Mouse (Mus musculus) right cerebral cortex, adult 2 months (tissue): ENCODE measurements around the gene Bsdc1.

Experiments
- DNase-seq, 2 experiments: peaks; one replicate each; pipeline ENCODE4 v3.0.0; 2021 to 2022; ENCODE audit warnings: low spot score in 2 of 2

The Bsdc1 gene

DNA sequence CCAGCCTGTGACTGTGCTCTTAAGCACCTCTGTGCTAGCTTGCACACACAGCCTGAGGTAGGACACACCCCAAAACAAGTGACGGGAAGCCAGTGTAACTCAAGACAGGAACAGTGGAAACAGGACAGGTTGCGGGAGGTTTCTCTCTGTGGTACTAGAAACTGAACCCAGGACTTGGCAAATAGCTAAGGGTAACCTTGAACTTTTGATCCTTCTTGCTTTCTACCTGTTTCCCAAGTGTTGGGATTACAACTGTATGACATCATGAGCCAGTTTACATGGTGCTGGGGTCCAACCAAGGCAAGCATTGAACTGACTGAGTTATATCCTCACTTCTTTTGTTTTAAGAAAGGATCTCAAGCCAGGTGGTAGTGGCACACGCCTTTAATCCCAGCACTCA, 18.5 kb downstream of the Bsdc1 start:
- no peak for DNase-seq

DNA sequence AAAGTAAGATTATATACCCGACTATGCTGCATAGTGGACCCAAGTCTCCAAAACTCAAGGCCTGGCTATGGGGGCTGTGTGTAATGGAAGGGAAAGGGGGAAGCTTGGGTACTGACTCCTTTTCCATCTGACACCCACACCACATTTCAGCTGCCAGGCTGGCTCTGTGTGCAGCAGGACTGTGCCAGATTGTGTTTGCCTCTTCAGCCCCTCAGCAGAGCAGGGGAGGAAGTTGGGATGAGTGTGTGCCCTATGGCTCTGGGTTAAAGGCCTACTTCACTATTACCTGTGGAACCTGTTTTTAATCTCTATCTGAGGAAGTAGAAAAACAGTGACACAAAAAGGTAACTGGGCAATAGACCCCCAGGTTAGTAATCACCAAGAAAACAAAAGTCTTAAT, 19.7 kb downstream of the Bsdc1 start:
- DNase-seq = no peak

- no peak for DNase-seq
These were observed 29.8 kb downstream of the Bsdc1 start, which contains the start of the genes Tssk3 and Fam229a for GRCm38 (mm10) chr4:129490972-129491880. TSS of gene Tssk3 (minus strand) at chr4:129491022. TSS of gene Fam229a (plus strand) at chr4:129491190.

- no peak for DNase-seq
These were observed 33.3 kb downstream of the Bsdc1 start for GRCm38 (mm10) chr4:129494681-129495080.

DNA sequence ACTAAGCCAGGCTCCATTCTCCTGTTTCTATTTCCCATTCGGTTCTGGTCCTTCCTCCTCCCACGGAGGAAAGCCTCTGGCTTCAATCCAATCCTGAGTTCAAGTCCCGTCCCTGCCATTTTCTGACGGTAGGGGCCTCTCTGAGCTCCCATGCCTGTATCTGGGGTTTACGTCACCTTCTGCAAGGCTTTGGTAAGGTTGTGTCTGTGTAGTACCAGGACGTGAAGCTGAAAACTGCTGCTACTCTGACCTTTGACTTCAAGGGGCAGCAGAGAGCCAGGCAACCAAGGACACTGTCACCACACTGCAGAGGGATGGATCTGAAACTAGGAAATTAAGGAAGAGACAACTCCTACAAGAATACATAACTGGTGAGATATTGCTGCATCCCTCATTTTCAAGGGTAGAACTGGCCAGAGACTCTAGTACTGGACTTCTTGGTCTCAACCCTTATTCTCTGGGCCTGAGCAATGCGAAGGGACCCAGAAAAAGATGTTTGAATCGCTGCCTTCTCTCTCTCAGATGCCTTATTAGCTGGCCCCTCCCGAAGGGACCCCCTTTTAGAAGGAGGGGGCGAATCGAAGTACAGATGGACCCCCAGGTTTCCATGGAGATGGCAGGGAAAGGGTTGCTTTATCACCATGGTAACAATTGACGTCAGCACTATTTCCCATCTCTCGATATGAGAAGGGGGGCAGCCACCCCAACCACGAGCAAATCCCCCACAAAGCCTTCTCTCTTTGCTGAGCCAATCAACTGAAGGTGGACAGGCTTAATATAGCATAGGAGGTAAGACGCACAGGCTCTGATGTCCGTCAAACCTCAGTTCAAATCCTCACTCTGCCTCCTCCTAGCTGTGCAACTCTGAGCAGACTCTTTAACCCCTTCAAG, 34.5 kb downstream of the Bsdc1 start:
- DNase-seq = peak; percentile 53 to 55

- no peak for DNase-seq
These were observed 35.2 kb downstream of the Bsdc1 start for GRCm38 (mm10) chr4:129496631-129497030.

DNA sequence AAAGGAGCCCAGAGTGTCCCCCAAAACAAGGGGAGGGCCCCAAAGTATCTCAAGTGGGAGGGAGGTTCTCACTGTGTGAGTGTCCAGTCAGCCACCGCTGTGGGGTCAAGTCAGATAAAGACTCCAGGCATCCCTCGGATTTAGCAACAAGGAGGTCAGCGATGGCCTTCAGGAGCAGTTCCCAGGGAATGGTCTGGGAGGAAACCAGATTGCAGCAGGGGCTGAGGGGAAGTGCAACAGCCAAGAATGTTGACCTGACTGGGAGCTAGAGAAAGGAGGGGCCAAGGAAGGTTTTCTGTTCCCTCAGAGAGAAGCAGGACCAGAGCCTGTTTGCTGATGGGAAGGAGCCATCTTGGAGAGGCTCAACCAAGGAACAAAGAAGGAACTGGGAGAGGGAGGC, 37.6 kb downstream of the Bsdc1 start:
- DNase-seq = no peak

DNA sequence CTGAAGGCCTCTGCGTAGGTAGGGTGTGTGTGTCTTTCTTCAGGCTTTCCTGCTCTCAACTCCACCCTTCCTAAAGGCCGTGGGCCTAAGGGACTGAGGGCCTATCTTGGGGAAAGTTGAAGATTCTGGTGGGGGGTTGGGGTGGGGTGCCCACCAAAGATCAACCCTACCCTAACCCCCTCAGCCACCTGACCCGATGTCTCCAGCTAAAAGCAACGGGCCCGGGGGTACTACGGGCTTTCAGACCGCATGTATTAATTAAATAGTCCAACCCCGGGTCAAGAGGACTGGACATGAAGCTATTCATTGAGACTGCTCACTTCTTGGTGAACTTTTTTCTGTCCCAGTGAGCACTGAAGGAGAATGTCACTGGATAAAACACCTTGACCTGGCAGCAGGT, 38.6 kb downstream of the Bsdc1 start:
- no peak for DNase-seq

DNA sequence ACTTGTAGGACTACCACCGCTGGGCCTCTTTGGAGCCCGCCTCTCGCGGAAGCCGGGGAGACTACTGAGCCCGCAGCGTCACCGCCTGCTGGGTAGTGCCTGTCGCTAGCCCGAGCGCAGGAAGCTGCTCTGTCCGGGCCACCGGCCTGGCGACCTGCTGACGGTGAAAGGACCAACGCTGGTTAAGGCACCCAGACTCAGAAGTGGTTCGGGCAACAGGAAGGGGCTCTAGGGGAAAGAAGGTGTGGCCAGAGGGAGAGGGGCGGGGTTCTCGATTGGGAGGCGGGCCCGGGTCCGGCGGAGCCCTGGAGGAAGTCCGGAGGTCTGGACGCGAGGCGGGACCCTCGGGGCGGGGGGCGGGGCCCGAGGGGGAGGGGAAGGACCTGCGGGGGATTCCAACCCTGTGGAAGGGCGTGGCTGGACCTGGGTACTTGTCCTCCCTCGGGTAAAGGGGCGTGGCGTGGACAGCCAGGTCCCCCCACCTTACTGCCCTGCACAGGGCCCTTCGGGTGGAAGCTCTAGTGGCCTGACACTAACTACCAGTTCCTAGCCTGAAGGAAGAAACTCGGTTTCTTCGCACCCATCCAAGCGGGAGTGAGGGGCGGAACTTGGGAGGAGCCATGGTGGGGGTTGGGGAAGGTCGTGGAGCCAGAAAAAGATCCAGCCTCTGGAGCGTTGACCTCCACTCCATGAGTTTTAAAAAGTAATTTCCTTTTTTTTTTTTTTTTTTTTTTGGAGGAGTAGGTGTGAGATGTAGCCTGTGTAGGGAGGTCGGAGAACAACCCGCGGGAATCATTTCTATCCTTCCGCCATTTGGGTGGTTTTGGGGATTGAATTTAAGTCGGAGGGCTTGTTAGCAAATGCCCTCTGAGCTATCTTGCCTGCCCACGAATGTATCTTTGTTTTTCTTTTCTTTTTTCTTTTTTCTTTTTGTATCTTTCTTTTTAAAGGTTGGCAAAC, 39.5 kb downstream of the Bsdc1 start:
- peak; percentile 37 to 58 for DNase-seq

DNA sequence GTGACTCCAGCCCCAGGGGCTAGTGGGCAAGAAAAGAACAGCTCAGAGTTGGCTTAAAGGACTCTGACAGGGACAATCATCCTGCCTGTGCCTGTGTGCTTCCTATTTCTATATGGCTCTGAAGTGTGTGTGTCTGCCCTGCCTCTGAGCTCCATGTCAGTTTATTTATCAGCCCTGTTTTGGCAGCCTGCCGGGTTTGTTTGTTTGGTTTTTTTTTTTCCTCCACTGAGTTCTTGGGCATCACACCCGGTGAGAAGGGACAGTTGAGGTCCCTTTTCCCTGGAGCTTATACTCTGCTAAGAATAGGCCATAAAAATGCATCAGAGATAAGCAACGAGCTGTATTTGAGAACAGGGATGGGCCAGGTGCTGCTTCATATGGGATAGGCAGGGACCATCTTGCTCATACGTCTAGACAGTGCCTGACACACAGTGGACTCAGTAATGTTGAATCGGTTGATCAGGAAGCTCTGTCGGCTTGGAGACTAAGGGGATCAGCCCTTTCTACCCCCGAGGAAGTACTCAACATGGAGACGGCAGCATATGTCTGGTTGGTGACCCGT, 41.0 kb downstream of the Bsdc1 start:
- DNase-seq = no peak

GRCm38 (mm10) chr4:129502901-129503444, 41.6 kb downstream of the Bsdc1 start:
- DNase-seq = no peak

- DNase-seq = no peak
These were observed 44.1 kb downstream of the Bsdc1 start for GRCm38 (mm10) chr4:129505511-129505910.

DNA sequence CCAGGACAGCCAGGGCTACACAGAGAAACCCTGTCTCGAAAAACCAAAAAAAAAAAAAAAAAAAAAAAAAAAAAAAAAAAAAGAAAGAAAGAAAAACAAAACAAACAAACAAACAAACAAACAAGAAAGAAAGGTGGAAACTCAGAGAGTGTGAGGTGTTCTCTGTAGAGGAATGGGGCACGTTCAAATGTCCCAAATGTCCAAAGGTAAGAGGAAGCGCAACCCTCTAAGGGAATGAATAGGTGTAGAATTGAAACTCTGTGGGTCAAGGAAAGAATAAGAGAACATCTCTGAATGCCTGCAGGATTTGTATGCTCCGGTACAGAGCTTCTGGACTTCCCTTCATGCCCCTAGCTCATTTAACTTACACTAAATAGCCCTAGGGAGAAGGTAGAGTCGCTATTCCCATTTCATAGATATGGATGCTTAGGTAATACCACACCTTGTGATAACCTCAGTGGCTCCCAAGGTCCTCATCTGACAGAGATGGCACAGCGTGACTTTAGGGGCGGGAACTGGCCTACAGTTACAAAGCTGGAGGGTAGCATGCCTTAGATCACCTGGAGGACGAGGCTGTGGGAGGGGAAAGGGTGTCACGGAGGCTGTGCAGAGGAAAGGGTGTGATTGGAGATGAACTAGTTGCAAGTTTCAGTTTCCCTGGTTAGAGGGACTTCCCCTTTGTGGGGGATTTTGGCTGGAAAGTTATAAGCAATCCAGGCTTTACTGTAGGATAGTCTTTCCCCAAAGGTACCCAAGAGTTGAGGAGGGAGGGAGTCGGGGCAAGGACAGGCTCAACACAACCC, 46.3 kb downstream of the Bsdc1 start:
- DNase-seq = no peak

- DNase-seq = no peak
These were observed 46.8 kb downstream of the Bsdc1 start for GRCm38 (mm10) chr4:129508237-129508515.

DNA sequence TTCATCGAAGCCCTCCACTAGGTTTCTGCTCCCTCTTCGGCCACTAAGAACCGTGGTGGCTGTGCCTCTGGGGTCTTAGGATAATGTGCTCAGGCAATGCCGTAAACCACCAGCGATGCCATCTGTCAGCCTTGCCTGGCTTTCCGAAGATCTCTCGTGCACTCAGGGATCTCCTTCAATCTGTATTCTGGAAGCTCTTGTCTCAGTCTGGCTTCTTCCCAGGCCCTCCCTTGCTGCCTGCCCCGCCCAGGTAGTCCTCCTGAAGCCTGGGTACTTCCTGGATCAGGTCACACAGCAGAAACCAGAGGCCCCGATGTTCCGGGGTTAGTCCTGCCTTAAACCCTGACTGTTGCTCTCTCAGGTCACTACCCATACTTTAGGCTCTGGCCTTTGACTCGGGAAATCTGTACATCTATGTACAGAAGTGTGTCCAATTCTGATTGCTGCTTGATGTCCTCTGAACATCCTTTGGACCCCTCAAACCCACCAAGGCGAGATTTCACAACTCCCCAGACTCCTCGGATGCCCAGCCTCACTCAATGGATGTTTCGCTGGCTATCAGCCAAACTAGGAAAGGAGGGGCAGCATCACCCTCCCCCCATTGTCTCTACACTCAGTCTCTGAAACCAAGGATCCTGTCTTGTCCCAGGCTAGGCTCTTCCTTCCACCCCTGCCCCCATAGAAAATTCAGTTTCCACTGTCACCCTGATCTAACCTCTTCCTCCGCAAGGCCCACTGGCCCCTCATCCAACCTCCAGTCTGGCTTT, 47.6 kb downstream of the Bsdc1 start:
- DNase-seq = no peak

DNA sequence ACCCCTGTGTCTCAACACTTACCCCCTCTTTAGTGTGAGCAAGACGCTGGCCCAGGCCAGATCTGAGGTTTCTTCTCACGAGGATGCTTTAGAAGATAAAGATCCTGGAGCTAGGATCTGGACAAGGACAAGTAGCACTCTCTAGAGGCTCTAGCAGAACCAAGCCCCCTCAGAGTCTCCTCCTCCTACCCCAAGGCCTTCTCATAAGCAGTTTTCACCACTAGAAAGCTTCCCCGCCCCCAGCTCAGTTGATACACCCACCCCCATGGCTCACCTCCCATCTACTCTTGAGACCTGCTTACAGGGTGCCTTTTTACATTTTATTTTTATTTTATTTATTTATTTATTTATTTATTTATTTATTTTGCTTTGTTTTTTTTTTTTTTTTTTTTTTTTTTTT, 48.3 kb downstream of the Bsdc1 start:
- no peak for DNase-seq

- DNase-seq = no peak
These were observed 49.5 kb downstream of the Bsdc1 start for GRCm38 (mm10) chr4:129510723-129511412.

GRCm38 (mm10) chr4:129511413-129512096, 50.2 kb downstream of the Bsdc1 start:
- no peak for DNase-seq
